Comparison of ENCODE assay signal across 21 mouse cellular contexts in the genomic region with DNA sequence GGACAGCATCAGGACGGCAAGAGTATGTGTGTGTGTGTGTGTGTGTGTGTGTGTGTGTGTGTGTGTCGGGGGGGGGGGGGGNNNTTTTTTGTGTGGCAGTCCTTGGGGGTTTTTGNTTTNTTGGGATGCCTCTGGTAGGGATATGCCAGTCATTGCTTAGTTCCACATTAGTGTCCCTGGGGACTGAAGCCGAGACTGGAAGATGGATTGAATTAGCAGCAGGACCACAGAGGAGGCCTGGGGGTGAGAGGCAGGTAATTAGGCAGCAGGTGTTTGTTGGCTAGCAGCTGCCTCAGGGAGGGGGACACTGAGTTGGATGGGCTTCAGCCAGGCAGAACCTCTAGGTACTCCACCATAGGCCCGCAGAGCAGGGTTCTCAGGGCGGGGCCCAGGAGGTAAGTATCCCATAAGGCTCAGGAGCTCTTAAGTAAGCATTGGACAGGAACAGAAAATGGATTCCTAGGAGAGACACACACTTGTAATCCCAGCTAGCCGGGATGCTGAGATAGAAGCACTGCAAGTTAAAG. TPM values are rescaled to one million over a fixed set of nuclear protein-coding genes. Genes with fewer than 3 reads are reported as not detected.
A peak's percentile ranks its signal among the peaks of the same experiment; 100 is the strongest.
DNase-seq lines count a peak whose midpoint lies in the region; ATAC-seq and TF ChIP-seq lines count a peak whose summit lies in the region.
"Had no signal": no experiment of that assay in that cellular context is flagged by ENCODE, and none has a peak within 500 bp of the region (broad histone marks: within the 10 kb centered on the region; RNA-seq: fewer than 3 reads in every experiment).

No protein-coding gene starts in this region.

- H3K4me2 ChIP-seq in hindbrain, embryonic 11.5 days (replicated peaks; ENCODE audit: low read depth, low read length) = no peak overlapping the region
- H3K4me2 ChIP-seq in hindbrain, embryonic 16.5 days (ENCODE audit: low read length) = no peak overlapping the region
- H3K4me2 ChIP-seq: embryonic facial prominence, embryonic 12.5 days; heart, embryonic 11.5 days; heart, embryonic 15.5 days had no signal

- no peak overlapping the region for H3K4me3 ChIP-seq in hindbrain, embryonic 11.5 days (ENCODE audit: low read depth, low read length)
- H3K4me3 ChIP-seq in hindbrain, embryonic 16.5 days (ENCODE audit: low read length) = no peak overlapping the region
- H3K4me3 ChIP-seq in left cerebral cortex, adult 2 months = no peak overlapping the region
- H3K4me3 ChIP-seq: embryonic facial prominence, embryonic 12.5 days; forebrain, embryonic 13.5 days; heart, adult 2 months; heart, embryonic 15.5 days had no signal

- H3K27me3 ChIP-seq in hindbrain, embryonic 11.5 days (ENCODE audit: control insufficient read depth, insufficient read depth, low read length) = no peaks in the 10 kb centered on the region
- H3K27me3 ChIP-seq in hindbrain, embryonic 16.5 days (replicated peaks; ENCODE audit: control insufficient read depth, insufficient read depth, low read length) = no peaks in the 10 kb centered on the region
- H3K27me3 ChIP-seq: embryonic facial prominence, embryonic 12.5 days; forebrain, embryonic 13.5 days had no signal

- DNase-seq in hindbrain, embryonic 11.5 days (ENCODE audit: low spot score) = no peak
- no peak for DNase-seq in left cerebral cortex, adult 2 months (ENCODE audit: extremely low spot score in 1 of 2, low spot score in 2 of 2)
- DNase-seq in left cerebral cortex, postnatal 14 days (ENCODE audit: low spot score in 2 of 2) = no peak
- DNase-seq in MN1 (ENCODE audit: low spot score) = peak; percentile 53
- DNase-seq in natural killer cell, adult 2 months (ENCODE audit: low spot score in 2 of 2) = no peak
- DNase-seq: adrenal gland, postnatal 10 days; B cell, adult 2 months; cerebellum, postnatal 14 days; forebrain, postnatal 0 days; gastrocnemius, postnatal 14 days; heart, adult 2 months; heart, postnatal 14 days had no signal

- intact Hi-C loops in left cerebral cortex, adult 2 months (cut with DNase I) = no loop called here
- intact Hi-C loops in left cerebral cortex, postnatal 14 days (cut with DNase I) = no loop called here

- no peak for TF ChIP-seq CTCF in left cerebral cortex, adult 2 months (IDR thresholded peaks at IDR 0.05)

- H3K36me3 ChIP-seq in hindbrain, embryonic 11.5 days (ENCODE audit: control insufficient read depth, insufficient read depth, low read length) = no peaks in the 10 kb centered on the region
- H3K36me3 ChIP-seq in hindbrain, embryonic 16.5 days (ENCODE audit: control insufficient read depth, insufficient read depth, low read length) = no peaks in the 10 kb centered on the region
- H3K36me3 ChIP-seq: embryonic facial prominence, embryonic 12.5 days; G1E; heart, embryonic 15.5 days had no signal

- H3K9me3 ChIP-seq in hindbrain, embryonic 11.5 days (ENCODE audit: control insufficient read depth, low read length) = no peaks in the 10 kb centered on the region
- no peaks in the 10 kb centered on the region for H3K9me3 ChIP-seq in hindbrain, embryonic 16.5 days (ENCODE audit: control insufficient read depth, low read length)
- H3K9me3 ChIP-seq: embryonic facial prominence, embryonic 12.5 days; forebrain, embryonic 13.5 days; G1E; heart, embryonic 15.5 days had no signal

- H3K9ac ChIP-seq in hindbrain, embryonic 11.5 days (ENCODE audit: low read depth, low read length) = no peak overlapping the region
- no peak overlapping the region; the same call in 1 of the 2 replicates for H3K9ac ChIP-seq in hindbrain, embryonic 16.5 days (ENCODE audit: low read depth, low read length)
- H3K9ac ChIP-seq: embryonic facial prominence, embryonic 12.5 days; forebrain, embryonic 13.5 days; forebrain, postnatal 0 days; heart, embryonic 15.5 days had no signal

- peaks cover 11% of the 10 kb centered on the region for H3K4me1 ChIP-seq in hindbrain, embryonic 11.5 days (replicated peaks; ENCODE audit: control insufficient read depth, insufficient read depth, low read length)
- peaks cover 34% of the 10 kb centered on the region for H3K4me1 ChIP-seq in hindbrain, embryonic 16.5 days (ENCODE audit: control insufficient read depth, insufficient read depth, low read depth, low read length)

- peak; percentile 45 for ATAC-seq in hindbrain, embryonic 11.5 days (ENCODE audit: low FRiP score)
- no peak for ATAC-seq in hindbrain, embryonic 16.5 days
- ATAC-seq: CD4-positive, CD25-positive, alpha-beta regulatory T cell, adult 4 months; forebrain, embryonic 13.5 days; forebrain, postnatal 0 days; intestine, embryonic 16.5 days had no signal

- WGBS in hindbrain, embryonic 11.5 days = 68% methylated on average over 5 of the region's 6 CpGs
- 61% methylated on average over 4 of the region's 6 CpGs for WGBS in hindbrain, embryonic 16.5 days

- no peak overlapping the region for H3K27ac ChIP-seq in hindbrain, embryonic 11.5 days (ENCODE audit: low read depth, low read length)
- no peak overlapping the region for H3K27ac ChIP-seq in hindbrain, embryonic 16.5 days (ENCODE audit: low read depth, low read length)
- peak overlapping the region; percentile 47 for H3K27ac ChIP-seq in left cerebral cortex, adult 2 months
- H3K27ac ChIP-seq: embryonic facial prominence, embryonic 12.5 days; heart, adult 2 months; heart, embryonic 15.5 days had no signal

RNA-seq across cellular contexts. Expression of a gene that starts 18.0 kb away (rescaled TPM):
- polyA plus RNA-seq in hindbrain, embryonic 11.5 days (2014; fragmentation: Nextera tagmentation; extraction: Ambion mirVana) = 3.3 and 3.4 TPM in 2 replicates
- polyA plus RNA-seq in hindbrain, embryonic 16.5 days (2015; fragmentation: Nextera tagmentation; extraction: Ambion mirVana) = 15.6 and 24.3 TPM in 2 replicates
- total RNA-seq in left cerebral cortex, adult 2 months (2021) = 100 to 1,000 TPM; 138 to 147 TPM
- total RNA-seq in left cerebral cortex, postnatal 14 days (2021) = 100 to 1,000 TPM; 105 to 118 TPM
- total RNA-seq: hematopoietic stem cell, adult 5-6 weeks had no signal
- polyA plus RNA-seq: CD4-positive, CD25-positive, alpha-beta regulatory T cell, adult 4 months; G1E had no signal

RNA-seq across cellular contexts. Expression of a gene that starts 55.4 kb away (rescaled TPM):
- polyA plus RNA-seq in hindbrain, embryonic 11.5 days (2014; fragmentation: Nextera tagmentation; extraction: Ambion mirVana) = 7.8 and 8.3 TPM in 2 replicates
- polyA plus RNA-seq in hindbrain, embryonic 16.5 days (2015; fragmentation: Nextera tagmentation; extraction: Ambion mirVana) = 5.7 and 6.8 TPM in 2 replicates
- 10 to 100 TPM; 38.9 to 40.8 TPM for total RNA-seq in left cerebral cortex, adult 2 months (2021)
- 10 to 100 TPM; 27.1 to 33.7 TPM for total RNA-seq in left cerebral cortex, postnatal 14 days (2021)
